Mouse (Mus musculus) testis, adult 2 months (tissue): ENCODE results near the gene Adgrv1.

Source experiments
- CTCF ChIP-seq: fragments of 200-500 bp; IDR thresholded peaks from 2 replicates; pipeline ENCODE4 v1.5.1; 2012; ENCODE audit warnings: low read depth, mild to moderate bottlenecking, inconsistent platforms, low read length, moderate library complexity; ENCODE audit not compliant: control insufficient read depth, insufficient read depth, insufficient replicate concordance
- POLR2A ChIP-seq: fragments of 200-500 bp; IDR thresholded peaks from 2 replicates; pipeline ENCODE4 v1.6.1; 2012; ENCODE audit warnings: low read depth, mild to moderate bottlenecking, inconsistent platforms, low read length, moderate library complexity; ENCODE audit not compliant: control insufficient read depth

- no peak for TF ChIP-seq CTCF
- TF ChIP-seq POLR2A, result no peak
Measured at GRCm38 (mm10) chr13:81640881-81641280, 7.9 kb upstream of the Adgrv1 start.
